ENCODE assay signal across 14 mouse cellular contexts in genomic region chr12:55798745-55799144, GRCm38 (mm10).
"Had no signal": no experiment of that assay in that cellular context is flagged by ENCODE, and none has a peak within 500 bp of the region (broad histone marks: within the 10 kb centered on the region; RNA-seq: fewer than 3 reads in every experiment).

No protein-coding gene starts in this region.

- DNase-seq: lung, adult 2 months; lung, postnatal 14 days; lung, postnatal 36 days; right cerebral cortex, postnatal 14 days; thymus, adult 2 months; thymus, postnatal 25 days had no signal

- H3K4me3 ChIP-seq: lung, embryonic 15.5 days; megakaryocyte, embryonic 14.5 days; midbrain, embryonic 13.5 days; midbrain, embryonic 15.5 days; neural tube, embryonic 12.5 days; stomach, embryonic 15.5 days had no signal

- H3K27ac ChIP-seq: lung, embryonic 15.5 days; macrophage; midbrain, embryonic 13.5 days; midbrain, embryonic 15.5 days; neural tube, embryonic 12.5 days; stomach, embryonic 15.5 days; stomach, postnatal 0 days had no signal
